Mouse (Mus musculus) gastrocnemius, postnatal 4 days (tissue): ENCODE measurements at regions not wholly inside any gene's neighbourhood (a gene's known extent, or its start where the extent isn't known, plus 50 kb on each side); places are given as distances from the start of the nearest gene placed in this dataset.

Experiments used
- DNase-seq, 2 experiments: peaks; one replicate each; pipeline ENCODE4 v3.0.0; 2021 to 2022; ENCODE audit warnings: low spot score in 2 of 2, mixed read lengths in 2 of 2

DNA sequence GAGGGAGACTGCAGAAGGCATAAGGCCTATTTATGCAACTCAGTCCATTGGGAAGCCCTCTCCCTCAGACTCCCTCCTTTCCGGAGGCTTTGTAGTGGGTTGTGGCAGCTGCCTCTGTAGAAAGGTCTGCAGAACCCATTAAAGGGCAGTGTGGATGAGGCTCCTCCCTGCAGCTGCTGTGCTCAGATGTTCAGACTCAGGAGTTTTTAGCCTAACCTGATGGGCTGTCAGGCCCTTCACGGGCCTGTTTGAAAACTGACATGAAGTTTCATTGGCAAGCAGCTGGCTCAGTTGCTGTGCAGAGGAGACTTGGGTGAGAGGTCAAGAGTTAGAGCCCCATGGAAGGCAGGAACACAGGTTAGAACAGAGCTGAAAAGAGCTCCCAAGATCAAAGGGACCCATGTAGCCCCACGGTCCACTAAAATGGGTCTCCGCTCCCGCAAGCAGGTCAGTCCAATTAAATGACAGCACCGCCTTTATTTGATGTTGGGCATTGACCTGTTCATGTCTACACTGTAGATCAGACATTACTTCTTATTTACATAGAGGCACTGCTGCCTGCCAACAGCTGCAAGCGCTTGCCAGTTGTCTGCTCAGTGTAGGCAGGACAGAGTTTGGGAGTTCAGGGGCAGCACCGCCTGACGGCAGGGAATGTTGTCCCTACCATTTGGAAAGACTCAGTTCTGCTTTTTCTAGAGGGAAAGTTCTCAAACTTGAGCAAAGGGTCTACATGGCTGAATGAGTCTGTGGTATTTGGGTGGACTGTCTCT, 53.8 kb upstream of the Usp46 start:
- DNase-seq = no peak

DNA sequence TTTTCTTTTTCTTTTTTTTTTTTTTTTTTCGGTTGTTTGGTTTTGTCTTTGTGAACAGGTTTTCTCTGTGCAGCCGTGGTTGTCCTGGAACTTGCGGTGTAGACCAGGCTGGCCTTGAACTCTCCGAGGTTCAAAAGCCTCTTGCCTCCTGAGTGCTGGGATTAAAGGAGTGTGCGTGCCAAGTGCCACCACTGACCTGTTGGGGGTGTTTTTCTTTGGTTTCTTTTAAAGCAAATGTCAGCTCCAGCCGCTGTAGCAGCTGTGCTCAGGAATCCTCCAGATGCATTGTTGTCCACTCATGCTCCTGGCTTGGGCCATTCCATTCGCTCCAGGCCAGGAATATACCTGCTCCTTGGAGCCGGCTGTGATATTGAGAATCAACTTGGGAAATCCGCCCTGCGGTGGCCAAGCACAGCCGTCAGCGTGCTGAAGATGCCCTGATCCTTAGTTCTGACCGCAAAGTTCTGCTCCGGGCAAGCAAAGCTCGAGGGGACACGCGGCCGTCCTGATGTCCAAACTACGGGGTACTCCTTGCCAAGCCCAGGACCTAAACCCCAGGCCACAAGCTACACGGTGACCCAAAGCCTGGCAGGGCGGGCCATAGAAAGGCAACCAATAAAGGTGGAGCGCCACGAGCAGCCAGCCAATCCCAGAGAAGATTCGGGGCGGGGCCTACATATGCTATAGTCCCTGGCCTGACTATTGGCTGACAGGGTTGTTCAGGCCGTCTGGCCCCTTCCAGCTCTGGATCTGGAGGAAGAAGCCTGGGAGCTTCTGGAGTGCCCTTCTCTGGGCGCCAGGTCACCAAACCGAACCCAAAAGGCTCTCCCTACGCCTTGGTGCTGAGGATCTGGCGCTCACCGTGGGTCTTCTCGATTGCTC, 58.0 kb upstream of the Usp46 start:
- peak; percentile 20 to 66 for DNase-seq

DNA sequence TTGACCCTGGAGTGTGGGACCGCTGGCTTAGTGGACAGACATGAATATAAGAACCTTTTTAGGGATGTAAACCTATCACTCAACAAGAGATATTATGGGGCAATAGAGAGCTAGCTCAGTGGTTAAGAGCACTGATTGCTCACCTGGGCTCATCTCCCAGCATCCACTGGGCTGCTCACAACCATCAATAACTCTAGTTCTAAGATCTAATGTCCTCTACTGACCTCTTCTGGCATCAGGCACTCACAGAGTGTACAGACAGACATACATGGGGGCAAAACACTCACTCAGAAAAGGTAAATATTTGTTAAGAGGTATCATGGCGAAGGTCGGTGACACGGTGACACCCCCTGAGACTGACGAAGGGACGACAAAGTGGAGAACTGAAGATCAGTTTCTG, 59.3 kb upstream of the Usp46 start:
- DNase-seq = no peak

DNA sequence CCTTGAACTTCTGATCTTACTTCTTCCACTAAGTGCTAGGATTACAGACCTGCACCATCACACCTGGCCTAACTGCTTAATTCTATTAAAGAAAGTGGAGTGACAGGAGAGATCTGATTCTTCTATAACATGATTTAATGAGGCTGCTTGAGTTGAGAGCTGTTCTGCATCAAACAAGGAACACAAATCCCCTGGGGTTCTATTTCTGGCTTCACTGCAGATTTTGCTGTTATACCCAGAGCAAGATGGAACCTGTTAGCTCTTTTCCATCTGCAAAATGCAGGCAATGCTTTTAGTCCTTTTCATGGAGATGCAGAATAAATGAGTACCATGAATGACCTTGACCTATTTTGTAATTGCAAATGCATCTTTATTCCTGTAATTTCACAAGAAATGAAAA, 61.4 kb upstream of the Usp46 start:
- no peak for DNase-seq

DNA sequence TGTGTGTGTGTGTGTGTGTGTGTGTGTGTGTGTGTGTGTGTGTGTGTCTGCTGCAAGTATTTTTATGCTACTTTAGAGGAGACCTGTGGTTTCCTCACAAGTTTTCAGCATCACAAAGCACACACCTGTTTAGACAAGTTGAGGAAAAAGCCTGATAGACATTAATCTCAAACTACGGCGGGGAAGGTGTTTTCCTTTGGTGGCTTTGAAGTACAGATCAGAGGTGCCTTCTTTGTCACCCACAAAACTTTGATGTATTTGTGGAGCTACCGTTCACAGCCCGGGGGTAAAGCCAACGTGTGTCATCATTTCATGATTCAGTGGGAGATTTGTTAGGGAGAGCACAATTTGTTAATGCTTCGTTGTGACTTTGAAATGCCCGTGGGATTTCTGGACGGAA, 62.4 kb upstream of the Rasl11b start:
- DNase-seq = no peak

DNA sequence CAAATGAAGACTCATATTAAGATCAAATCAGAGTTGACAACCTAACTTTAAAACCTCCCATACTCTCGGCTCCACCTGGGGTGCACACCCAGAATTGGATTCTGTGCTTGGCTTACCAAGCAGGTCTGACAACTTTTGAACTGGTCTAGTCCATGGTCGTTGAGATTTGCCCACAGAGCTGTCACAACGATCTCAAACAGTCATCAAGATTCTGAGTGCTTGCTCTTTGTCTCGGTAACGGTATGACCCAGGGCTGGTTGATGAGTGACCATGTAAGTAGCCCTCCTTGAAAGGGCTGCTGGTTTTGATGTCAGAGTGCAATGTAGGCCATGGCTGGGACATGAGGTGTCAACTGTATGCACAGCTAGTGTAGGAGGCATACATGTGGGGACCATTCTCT, 58.7 kb upstream of the Rasl11b start:
- DNase-seq = no peak

DNA sequence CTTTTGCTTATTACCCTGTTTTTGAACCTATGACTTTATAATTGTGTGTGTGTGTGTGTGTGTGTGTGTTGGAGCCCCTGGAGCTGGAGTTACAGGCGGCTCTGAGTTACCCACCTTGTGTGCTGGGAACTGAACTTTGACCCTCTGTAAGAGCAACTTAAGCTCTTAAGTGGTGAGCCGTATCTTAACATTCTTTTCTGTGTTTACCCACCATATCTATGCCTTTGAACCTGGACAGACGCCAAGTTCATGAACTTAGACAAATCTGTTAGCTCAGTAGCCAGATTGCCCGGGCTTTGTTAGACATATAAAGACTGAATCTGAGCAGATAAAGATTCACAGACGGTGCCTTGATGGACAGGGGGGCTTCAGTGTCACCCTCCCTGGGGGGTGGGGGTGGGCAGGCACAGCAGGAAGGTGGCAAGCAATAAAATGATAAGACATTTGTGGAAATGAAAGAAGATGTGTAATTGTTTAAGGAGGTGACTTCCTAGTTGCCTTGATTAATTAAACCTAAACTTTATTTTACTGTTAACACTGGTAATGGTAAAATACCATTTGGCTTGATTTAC, 58.1 kb upstream of the Rasl11b start:
- DNase-seq = no peak

DNA sequence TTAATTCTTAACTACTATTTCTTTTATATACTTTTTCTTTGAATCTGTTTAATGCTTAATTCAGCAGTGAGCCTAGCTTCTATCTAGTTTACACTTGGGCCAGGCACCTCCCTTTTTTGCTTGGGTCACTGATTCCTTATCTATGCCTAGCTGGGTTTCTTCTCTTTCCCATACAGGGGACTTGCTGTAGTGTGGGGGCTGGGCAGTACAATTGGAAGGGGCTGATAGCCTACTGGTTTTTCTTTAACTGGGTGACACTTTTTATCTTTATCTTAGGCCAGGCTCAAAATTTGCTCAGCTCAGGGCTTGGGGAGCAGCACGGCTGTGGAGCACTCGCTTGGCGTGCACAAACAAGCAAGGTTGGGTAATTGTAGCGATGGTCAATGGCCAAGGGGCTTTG, 51.1 kb upstream of the Rasl11b start:
- DNase-seq = no peak

DNA sequence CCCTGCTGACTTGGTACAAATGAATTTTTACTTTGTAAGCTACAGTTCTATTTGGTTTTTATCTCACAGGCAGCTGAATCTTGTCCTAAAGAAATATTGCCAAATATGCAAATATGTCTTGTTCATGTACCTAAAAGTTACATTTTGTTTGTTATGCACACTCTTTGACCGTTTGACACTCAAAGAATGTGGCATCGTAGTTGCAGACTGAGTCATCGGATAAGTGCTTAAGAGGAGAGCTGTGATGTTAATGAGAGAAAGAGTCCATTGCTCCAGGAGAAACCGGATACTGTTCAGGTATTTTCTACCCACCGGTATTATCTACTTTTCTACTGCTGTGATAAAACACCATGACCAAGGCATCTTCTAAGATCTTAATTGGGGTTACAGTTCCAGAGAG, 50.3 kb upstream of the Rasl11b start:
- no peak for DNase-seq
